Mouse (Mus musculus) stomach, postnatal 0 days (tissue): ENCODE data around the gene Specc1.

Experiments
- CTCF ChIP-seq: IDR thresholded peaks from 2 replicates; pipeline ENCODE4 v1.5.1; 2016; ENCODE audit warnings: antibody characterized with exemption, low read depth, mild to moderate bottlenecking, moderate library complexity
- EP300 ChIP-seq: optimal IDR thresholded peaks from 2 replicates; pipeline ENCODE3; 2016; ENCODE audit warnings: antibody characterized with exemption

DNA sequence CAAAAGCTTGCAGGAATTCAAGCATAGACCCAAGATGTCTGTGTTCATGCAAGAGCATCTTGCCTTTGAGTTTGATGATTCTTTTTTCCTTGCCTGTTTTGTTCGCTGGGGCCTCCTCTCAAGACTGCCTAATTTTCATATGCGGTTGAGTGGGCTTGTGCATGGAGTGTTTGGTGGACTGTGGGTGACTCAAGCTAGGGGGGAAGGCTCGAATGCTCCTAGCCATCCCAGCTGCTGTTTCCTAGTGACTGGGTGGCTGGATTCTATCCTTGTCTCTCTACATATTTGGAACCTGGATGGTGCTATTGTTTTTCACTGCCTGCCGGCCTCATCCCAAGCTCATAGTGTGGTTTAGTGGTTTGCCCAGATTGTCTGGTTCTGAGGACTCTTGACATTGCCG, 8.0 kb downstream of the Specc1 start:
- TF ChIP-seq CTCF (no peak), EP300 (no peak)
